19 mouse cellular contexts compared by ENCODE assay signal in genomic region chr7:80449620-80450091, GRCm38 (mm10). TPM values are rescaled to one million over a fixed set of nuclear protein-coding genes. Genes with fewer than 3 reads are reported as not detected.
DNase-seq lines count a peak whose midpoint lies in the region; ATAC-seq and TF ChIP-seq lines count a peak whose summit lies in the region.
"Had no signal": no experiment of that assay in that cellular context is flagged by ENCODE, and none has a peak within 500 bp of the region (broad histone marks: within the 10 kb centered on the region; RNA-seq: fewer than 3 reads in every experiment).

No protein-coding gene starts in this region.

- H3K9me3 ChIP-seq in heart, embryonic 11.5 days (replicated peaks; ENCODE audit: control insufficient read depth, low read length), result no peaks in the 10 kb centered on the region
- H3K9me3 ChIP-seq in liver, embryonic 12.5 days (replicated peaks), result no peaks in the 10 kb centered on the region
- no peaks in the 10 kb centered on the region for H3K9me3 ChIP-seq in intestine, postnatal 0 days (ENCODE audit: control insufficient read depth)
- no peaks in the 10 kb centered on the region for H3K9me3 ChIP-seq in hindbrain, embryonic 13.5 days
- no peaks in the 10 kb centered on the region for H3K9me3 ChIP-seq in forebrain, embryonic 15.5 days
- H3K9me3 ChIP-seq: hindbrain, embryonic 15.5 days; midbrain, embryonic 13.5 days had no signal

- H3K4me2 ChIP-seq in heart, embryonic 11.5 days, result no peak overlapping the region
- peak overlapping the region; percentile 16 for H3K4me2 ChIP-seq in liver, embryonic 12.5 days
- H3K4me2 ChIP-seq in intestine, postnatal 0 days (replicated peaks; ENCODE audit: low read depth), result no peak overlapping the region
- no peak overlapping the region for H3K4me2 ChIP-seq in hindbrain, embryonic 13.5 days
- no peak overlapping the region for H3K4me2 ChIP-seq in forebrain, embryonic 15.5 days (replicated peaks)
- H3K4me2 ChIP-seq: hindbrain, embryonic 15.5 days; midbrain, embryonic 13.5 days had no signal

- H3K27ac ChIP-seq in heart, embryonic 11.5 days (ENCODE audit: low read depth, low read length), result peak overlapping the region; percentile 59
- peak overlapping the region; percentile 28; the same call in 1 of the 2 replicates for H3K27ac ChIP-seq in liver, embryonic 12.5 days
- H3K27ac ChIP-seq in intestine, postnatal 0 days (ENCODE audit: low read depth, low read length), result no peak overlapping the region
- no peak overlapping the region for H3K27ac ChIP-seq in hindbrain, embryonic 13.5 days
- no peak overlapping the region for H3K27ac ChIP-seq in forebrain, embryonic 15.5 days (replicated peaks)
- H3K27ac ChIP-seq: hindbrain, embryonic 15.5 days; macrophage; midbrain, embryonic 13.5 days had no signal

- no peak for DNase-seq in heart, postnatal 4 days
- DNase-seq in 416B (ENCODE audit: low read depth), result peak; percentile 85
- peak; percentile 79 for DNase-seq in T-cell, adult 2 months (ENCODE audit: low spot score)
- DNase-seq: adrenal gland, adult 2 months; cerebellum, adult 2 months; gastrocnemius, postnatal 14 days; heart, postnatal 14 days; kidney, adult 18-20 months; kidney, postnatal 14 days; layer of hippocampus, adult 9-11 months; lung, adult 18-20 months had no signal

- H3K27me3 ChIP-seq in heart, embryonic 11.5 days (ENCODE audit: control insufficient read depth, insufficient read depth, low read length), result no peaks in the 10 kb centered on the region
- no peaks in the 10 kb centered on the region for H3K27me3 ChIP-seq in liver, embryonic 12.5 days (replicated peaks)
- H3K27me3 ChIP-seq in intestine, postnatal 0 days (replicated peaks; ENCODE audit: control insufficient read depth, insufficient read depth, low read length), result no peaks in the 10 kb centered on the region
- no peaks in the 10 kb centered on the region for H3K27me3 ChIP-seq in hindbrain, embryonic 13.5 days
- no peaks in the 10 kb centered on the region for H3K27me3 ChIP-seq in forebrain, embryonic 15.5 days
- H3K27me3 ChIP-seq: hindbrain, embryonic 15.5 days; midbrain, embryonic 13.5 days had no signal

- no peak for TF ChIP-seq CTCF in intestine, postnatal 0 days (IDR thresholded peaks at IDR 0.05; ENCODE audit: low read depth)

- H3K4me1 ChIP-seq in heart, embryonic 11.5 days (ENCODE audit: control insufficient read depth, insufficient read depth, low read length), result peaks cover 46% of the 10 kb centered on the region
- peaks cover 61% of the 10 kb centered on the region for H3K4me1 ChIP-seq in liver, embryonic 12.5 days
- no peaks in the 10 kb centered on the region for H3K4me1 ChIP-seq in intestine, postnatal 0 days (replicated peaks; ENCODE audit: control insufficient read depth, insufficient read depth, low read length)
- peaks cover 4% of the 10 kb centered on the region; the same call in 1 of the 2 replicates for H3K4me1 ChIP-seq in hindbrain, embryonic 13.5 days (replicated peaks)
- H3K4me1 ChIP-seq in forebrain, embryonic 15.5 days, result no peaks in the 10 kb centered on the region
- H3K4me1 ChIP-seq: hindbrain, embryonic 15.5 days; midbrain, embryonic 13.5 days had no signal

- no peak overlapping the region for H3K4me3 ChIP-seq in heart, embryonic 11.5 days (ENCODE audit: low read depth, low read length)
- no peak overlapping the region for H3K4me3 ChIP-seq in liver, embryonic 12.5 days
- H3K4me3 ChIP-seq in intestine, postnatal 0 days (ENCODE audit: low read depth, low read length), result no peak overlapping the region
- H3K4me3 ChIP-seq in hindbrain, embryonic 13.5 days, result no peak overlapping the region
- H3K4me3 ChIP-seq in forebrain, embryonic 15.5 days, result no peak overlapping the region
- H3K4me3 ChIP-seq: hindbrain, embryonic 15.5 days; midbrain, embryonic 13.5 days had no signal

- no peak for ATAC-seq in heart, embryonic 11.5 days (replicated peaks; ENCODE audit: insufficient number of reproducible peaks, low FRiP score, low TSS enrichment)
- no peak for ATAC-seq in liver, embryonic 12.5 days
- no peak for ATAC-seq in intestine, postnatal 0 days
- ATAC-seq in hindbrain, embryonic 13.5 days (ENCODE audit: low FRiP score), result no peak
- no peak for ATAC-seq in forebrain, embryonic 15.5 days (replicated peaks)
- ATAC-seq: midbrain, embryonic 13.5 days had no signal

- no peak overlapping the region for H3K9ac ChIP-seq in heart, embryonic 11.5 days (ENCODE audit: low read depth, low read length)
- no peak overlapping the region for H3K9ac ChIP-seq in liver, embryonic 12.5 days
- H3K9ac ChIP-seq in intestine, postnatal 0 days (ENCODE audit: low read depth, low read length), result no peak overlapping the region
- H3K9ac ChIP-seq in hindbrain, embryonic 13.5 days, result no peak overlapping the region
- H3K9ac ChIP-seq in forebrain, embryonic 15.5 days (replicated peaks), result no peak overlapping the region
- H3K9ac ChIP-seq: hindbrain, embryonic 15.5 days; midbrain, embryonic 13.5 days had no signal

- H3K36me3 ChIP-seq in heart, embryonic 11.5 days (ENCODE audit: control insufficient read depth, insufficient read depth, low read length), result peaks cover 8% of the 10 kb centered on the region
- peaks cover 30% of the 10 kb centered on the region for H3K36me3 ChIP-seq in liver, embryonic 12.5 days
- no peaks in the 10 kb centered on the region for H3K36me3 ChIP-seq in intestine, postnatal 0 days (ENCODE audit: control insufficient read depth, insufficient read depth)
- H3K36me3 ChIP-seq in hindbrain, embryonic 13.5 days, result peaks cover 22% of the 10 kb centered on the region
- H3K36me3 ChIP-seq in forebrain, embryonic 15.5 days, result 0 out of 2 replicates have a peak, but pooled peaks cover 5% of the 10 kb centered on the region
- H3K36me3 ChIP-seq: hindbrain, embryonic 15.5 days had no signal

- WGBS in heart, embryonic 11.5 days (ENCODE audit: insufficient replicate concordance), result 42% methylated on average over 6 of the region's 6 CpGs
- 20% methylated on average over 6 of the region's 6 CpGs for WGBS in liver, embryonic 12.5 days (ENCODE audit: insufficient replicate concordance)
- 58% methylated on average over 6 of the region's 6 CpGs for WGBS in intestine, postnatal 0 days
- WGBS in hindbrain, embryonic 13.5 days, result 90% methylated on average over 6 of the region's 6 CpGs
- WGBS in forebrain, embryonic 15.5 days, result 82% methylated on average over 6 of the region's 6 CpGs

RNA-seq across cellular contexts. Expression of gene Furin, which starts 44.4 kb away (rescaled TPM):
- polyA plus RNA-seq in heart, embryonic 11.5 days (2014; fragmentation: Nextera tagmentation; extraction: Ambion mirVana), result 16.0 and 23.5 TPM in 2 replicates
- total RNA-seq in heart, postnatal 4 days (2021), result 100 to 1,000 TPM; 104 to 113 TPM
- 5.6 and 5.9 TPM in 2 replicates for polyA plus RNA-seq in liver, embryonic 12.5 days (2016; fragmentation: Nextera tagmentation; extraction: Ambion mirVana)
- 25.5 and 26.4 TPM in 2 replicates for polyA plus RNA-seq in intestine, postnatal 0 days (2015; fragmentation: Nextera tagmentation; extraction: Ambion mirVana)
- 4.0 and 4.7 TPM in 2 replicates for polyA plus RNA-seq in hindbrain, embryonic 13.5 days (2015; fragmentation: Nextera tagmentation; extraction: Ambion mirVana)
- polyA plus RNA-seq in forebrain, embryonic 15.5 days (2015; fragmentation: Nextera tagmentation; extraction: Ambion mirVana), result 4.8 and 4.9 TPM in 2 replicates

Comparison
In these comparisons a context has a peak if more than half of its experiments do, and no peak if none do; other contexts are left out.
1. H3K27ac ChIP-seq: peak in heart, embryonic 11.5 days (single experiment) and liver, embryonic 12.5 days (single experiment); none in intestine, postnatal 0 days (single experiment), hindbrain, embryonic 13.5 days (single experiment) and forebrain, embryonic 15.5 days (single experiment).